Mouse (Mus musculus): ENCODE data around the gene Gm7579. TPM values are rescaled to one million over a fixed set of nuclear protein-coding genes. Genes with fewer than 3 reads are reported as not detected.
A peak's percentile ranks its signal among the peaks of the same experiment; 100 is the strongest.
"Not testable (repeated sequence)": the region's sequence is repeated elsewhere in the genome, so short reads cannot be mapped to it uniquely, and the experiment has no call there.

The Gm7579 gene
- total RNA-seq (2021): not detected
- long read RNA-seq, experiment 1: 0 reads
- long read RNA-seq, experiment 2: 0 reads

GRCm38 (mm10) chr7:142211559-142211958 lies at the start of gene Gm7579:
Gm7579 (plus strand) TSS chr7:142211859.
- no peak for DNase-seq

- not testable (repeated sequence) for DNase-seq
Observed at GRCm38 (mm10) chr7:142165639-142166038, 46.0 kb upstream of the Gm7579 start, which contains the start of gene Gm4553. Gm4553 (minus strand) TSS chr7:142165739.

- no peak for DNase-seq
Observed at GRCm38 (mm10) chr7:142169836-142170235, 41.8 kb upstream of the Gm7579 start.

- DNase-seq: not testable (repeated sequence)
Observed at GRCm38 (mm10) chr7:142175905-142176304, 35.8 kb upstream of the Gm7579 start, which contains the start of gene Krtap5-2. Krtap5-2 (minus strand) TSS chr7:142176005.

GRCm38 (mm10) chr7:142178685-142179084 lies 33.0 kb upstream of the Gm7579 start:
- DNase-seq: no peak

GRCm38 (mm10) chr7:142181021-142181420 lies 30.6 kb upstream of the Gm7579 start:
- no peak for DNase-seq

- no peak for DNase-seq
Observed at GRCm38 (mm10) chr7:142188156-142188555, 23.5 kb upstream of the Gm7579 start.

GRCm38 (mm10) chr7:142190289-142190688 lies 21.4 kb upstream of the Gm7579 start, which contains the start of gene Gm10153:
Gm10153 (minus strand) TSS chr7:142190389.
- no peak for DNase-seq

GRCm38 (mm10) chr7:142198748-142199147 lies 12.9 kb upstream of the Gm7579 start:
- DNase-seq: no peak

GRCm38 (mm10) chr7:142201064-142201463 lies 10.6 kb upstream of the Gm7579 start, which contains the start of gene Krtap5-3:
Krtap5-3 (plus strand) TSS chr7:142201364.
- DNase-seq: no peak

GRCm38 (mm10) chr7:142205488-142205887 lies 6.2 kb upstream of the Gm7579 start:
- DNase-seq: no peak

GRCm38 (mm10) chr7:142206891-142207290 lies 4.8 kb upstream of the Gm7579 start:
- not testable (repeated sequence) for DNase-seq

GRCm38 (mm10) chr7:142212136-142212535 lies 477 bp downstream of the Gm7579 start:
- DNase-seq: not testable (repeated sequence)

- DNase-seq: no peak
Observed at GRCm38 (mm10) chr7:142224518-142224917, 12.9 kb downstream of the Gm7579 start.

GRCm38 (mm10) chr7:142229871-142230270 lies 18.2 kb downstream of the Gm7579 start, which contains the start of gene Krtap5-5:
Krtap5-5 (minus strand) TSS chr7:142229971.
- not testable (repeated sequence) for DNase-seq

GRCm38 (mm10) chr7:142231540-142231939 lies 19.9 kb downstream of the Gm7579 start:
- no peak for DNase-seq

- no peak for DNase-seq
Observed at GRCm38 (mm10) chr7:142240978-142241377, 29.3 kb downstream of the Gm7579 start, which contains the start of gene Gm40460. Gm40460 (minus strand) TSS chr7:142241078.

GRCm38 (mm10) chr7:142249824-142250223 lies 38.2 kb downstream of the Gm7579 start:
- DNase-seq: peak; percentile 47

GRCm38 (mm10) chr7:142255517-142255916 lies 43.9 kb downstream of the Gm7579 start:
- DNase-seq: peak; percentile 54

GRCm38 (mm10) chr7:142258254-142258653 lies 46.6 kb downstream of the Gm7579 start, which contains the start of gene Gm2431:
Gm2431 (minus strand) TSS chr7:142258354.
- DNase-seq: not testable (repeated sequence)

Measured in adrenal gland, postnatal 10 days (tissue).